Mouse (Mus musculus) liver, postnatal 0 days (tissue): ENCODE results near the gene Pgpep1l.

ENCODE experiments used
- CTCF ChIP-seq: sonication (generic); IDR thresholded peaks from 2 replicates; pipeline ENCODE4 v1.5.1; 2016; ENCODE audit warnings: antibody characterized with exemption, low read depth
- EP300 ChIP-seq: IDR thresholded peaks from 2 replicates; pipeline ENCODE4 v1.6.1; 2016; ENCODE audit warnings: antibody characterized with exemption, low read depth, mild to moderate bottlenecking

GRCm38 (mm10) chr7:68275838-68276731 is 12.1 kb upstream of the Pgpep1l start:
- TF ChIP-seq CTCF (no peak), EP300 (no peak)
